Mouse (Mus musculus) ES-E14 (cell line): ENCODE results near the gene Rps6kc1. TPM values are rescaled to one million over a fixed set of nuclear protein-coding genes. Genes with fewer than 3 reads are reported as not detected.
A peak's percentile ranks its signal among the peaks of the same experiment; 100 is the strongest.

Experiments
- DNase-seq: peaks from one replicate; pipeline ENCODE4 v3.0.0-alpha.2; 2013; ENCODE audit warnings: low read depth, low spot score
- H3K27ac ChIP-seq: 2 replicates; pipeline ENCODE4 v1.5.1; 2012; ENCODE audit warnings: low read depth, mild to moderate bottlenecking, low read length, moderate library complexity, mixed read lengths; ENCODE audit not compliant: poor library complexity, insufficient read depth, severe bottlenecking
- H3K36me3 ChIP-seq: 2 replicates; pipeline ENCODE4 v1.6.1; 2012; ENCODE audit warnings: mild to moderate bottlenecking, low read length, moderate library complexity, mixed read lengths; ENCODE audit not compliant: control insufficient read depth, poor library complexity, insufficient read depth, severe bottlenecking
- H3K4me1 ChIP-seq, 2 experiments: fragments of 150-350 bp in 1 of 2; sonication (generic) in 1 of 2; 2 replicates each; pipeline ENCODE4 v1.6.1; 2012; ENCODE audit warnings: low read length in 2 of 2, mild to moderate bottlenecking in 1 of 2, mixed read lengths in 1 of 2; ENCODE audit not compliant: control insufficient read depth in 2 of 2, insufficient read depth in 2 of 2, poor library complexity in 1 of 2
- H3K4me3 ChIP-seq, 2 experiments: fragments of 150-350 bp in 1 of 2; sonication (generic) in 1 of 2; 2 replicates each; pipeline ENCODE4 v1.5.1; 2012; ENCODE audit warnings: low read length in 2 of 2, low read depth in 1 of 2, mild to moderate bottlenecking in 1 of 2, mixed read lengths in 1 of 2; ENCODE audit not compliant: insufficient read depth in 1 of 2, poor library complexity in 1 of 2, severe bottlenecking in 1 of 2
- H3K9ac ChIP-seq: 2 replicates; pipeline ENCODE4 v1.6.1; 2012; ENCODE audit warnings: low read depth, mild to moderate bottlenecking, low read length, mixed read lengths; ENCODE audit not compliant: poor library complexity, insufficient read depth, severe bottlenecking
- H3K9me3 ChIP-seq: fragments of 150-350 bp; sonication (generic); 2 replicates; pipeline ENCODE4 v1.6.1; 2012; ENCODE audit warnings: low read depth, mild to moderate bottlenecking, low read length; ENCODE audit not compliant: control insufficient read depth, insufficient read depth
- CHD2 ChIP-seq: IDR thresholded peaks from 2 replicates; pipeline ENCODE4 v1.6.1; 2014; ENCODE audit warnings: mild to moderate bottlenecking, low read depth, low read length, inconsistent platforms
- HCFC1 ChIP-seq: IDR thresholded peaks from 2 replicates; pipeline ENCODE4 v1.6.1; 2012; ENCODE audit warnings: low read length, inconsistent platforms, borderline replicate concordance; ENCODE audit not compliant: insufficient read depth
- MAFK ChIP-seq: IDR thresholded peaks from 2 replicates; pipeline ENCODE4 v1.6.1; 2014; ENCODE audit warnings: mild to moderate bottlenecking, low read depth, low read length, inconsistent platforms; ENCODE audit not compliant: insufficient read depth
- ZC3H11A ChIP-seq: IDR thresholded peaks from 2 replicates; pipeline ENCODE4 v1.6.1; 2012; ENCODE audit warnings: low read depth, mild to moderate bottlenecking, inconsistent platforms, low read length, borderline replicate concordance
- ZNF384 ChIP-seq: IDR thresholded peaks from 2 replicates; pipeline ENCODE4 v1.6.1; 2012; ENCODE audit warnings: low read depth, low read length, inconsistent platforms
- in situ Hi-C, 2 experiments: fragments of 600-800 bp; cut with MboI; formaldehyde crosslinking; loops; one replicate each; pipeline ENCODE4 v1.15.1; 2025; ENCODE audit warnings: low sequenced_read_pairs in 2 of 2, inconsistent platforms in 1 of 2; ENCODE audit not compliant: unreplicated experiment in 2 of 2
- total RNA-seq: library from RNA; depleted of rRNA; stranded (reverse); fragments of 300-350 nt; gene quantifications from 2 replicates; pipeline ENCODE4 v1.2.3, GENCODE M21; 2012

Gene Rps6kc1
- total RNA-seq, 1 experiment: 19.3 TPM

DNA sequence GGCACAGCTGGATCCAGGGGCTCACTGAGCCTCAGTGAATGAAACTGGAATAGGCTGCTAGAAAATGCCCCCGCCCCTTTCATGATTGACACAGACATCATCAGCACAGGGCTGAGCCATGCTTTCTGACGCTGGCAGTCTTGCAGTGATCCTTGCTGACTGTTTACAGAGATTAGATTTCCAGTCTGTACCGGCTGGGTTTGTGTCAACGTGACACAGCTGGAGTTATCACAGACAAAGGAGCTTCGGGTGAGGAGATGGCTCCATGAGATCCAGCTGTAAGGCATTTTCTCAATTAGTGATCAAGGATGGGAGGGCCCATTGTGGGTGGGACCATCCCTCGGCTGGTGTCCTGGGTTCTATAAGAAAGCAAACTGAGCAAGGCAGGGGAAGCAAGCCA lies 214.0 kb downstream of the Rps6kc1 start:
- Histone ChIP-seq H3K9ac (no peak overlapping the region), H3K9me3 (no peaks in the 10 kb centered on the region), H3K4me1 (peaks cover 0 to 2% of the 10 kb centered on the region in 2 experiments; a peak in 1 of 4 replicates), H3K27ac (no peak overlapping the region), H3K36me3 (no peaks in the 10 kb centered on the region), H3K4me3 (no peak overlapping the region)
- no peak for DNase-seq
- in situ Hi-C loops: no loop called here
- no peak for TF ChIP-seq ZC3H11A
- TF ChIP-seq MAFK: no peak
- no peak for TF ChIP-seq ZNF384
- no peak for TF ChIP-seq HCFC1
- TF ChIP-seq CHD2: no peak

DNA sequence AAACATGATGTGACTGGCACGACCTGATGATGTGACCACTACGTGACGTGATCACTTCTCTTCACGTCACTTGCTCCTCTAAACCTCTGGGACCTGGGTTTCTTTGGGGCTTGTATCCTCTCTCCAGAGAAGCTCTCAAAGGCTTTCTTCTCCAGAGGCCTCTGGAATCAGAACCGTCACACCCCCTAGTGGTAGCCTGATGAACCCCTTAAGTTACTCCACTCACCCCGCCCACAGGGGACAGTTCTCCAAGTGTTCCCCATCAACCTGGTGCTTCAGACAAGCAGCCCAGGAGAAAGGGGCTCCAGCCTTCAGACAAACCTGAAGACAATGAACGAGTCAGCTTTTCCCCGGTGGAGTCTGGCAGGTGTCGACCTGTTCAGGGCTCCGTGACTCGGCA lies 216.0 kb downstream of the Rps6kc1 start:
- no peak overlapping the region for H3K27ac ChIP-seq
- peak; percentile 28; the same call in 1 of the 2 replicates for TF ChIP-seq ZC3H11A
- TF ChIP-seq ZNF384: no peak
- H3K4me3 ChIP-seq: no peak overlapping the region
- no peaks in the 10 kb centered on the region for H3K36me3 ChIP-seq
- in situ Hi-C loops: no loop called here
- H3K9me3 ChIP-seq: no peaks in the 10 kb centered on the region
- no peak overlapping the region for H3K9ac ChIP-seq
- DNase-seq: peak; percentile 62
- H3K4me1 ChIP-seq: peaks cover 0 to 2% of the 10 kb centered on the region in 2 experiments; a peak in 1 of 4 replicates

DNA sequence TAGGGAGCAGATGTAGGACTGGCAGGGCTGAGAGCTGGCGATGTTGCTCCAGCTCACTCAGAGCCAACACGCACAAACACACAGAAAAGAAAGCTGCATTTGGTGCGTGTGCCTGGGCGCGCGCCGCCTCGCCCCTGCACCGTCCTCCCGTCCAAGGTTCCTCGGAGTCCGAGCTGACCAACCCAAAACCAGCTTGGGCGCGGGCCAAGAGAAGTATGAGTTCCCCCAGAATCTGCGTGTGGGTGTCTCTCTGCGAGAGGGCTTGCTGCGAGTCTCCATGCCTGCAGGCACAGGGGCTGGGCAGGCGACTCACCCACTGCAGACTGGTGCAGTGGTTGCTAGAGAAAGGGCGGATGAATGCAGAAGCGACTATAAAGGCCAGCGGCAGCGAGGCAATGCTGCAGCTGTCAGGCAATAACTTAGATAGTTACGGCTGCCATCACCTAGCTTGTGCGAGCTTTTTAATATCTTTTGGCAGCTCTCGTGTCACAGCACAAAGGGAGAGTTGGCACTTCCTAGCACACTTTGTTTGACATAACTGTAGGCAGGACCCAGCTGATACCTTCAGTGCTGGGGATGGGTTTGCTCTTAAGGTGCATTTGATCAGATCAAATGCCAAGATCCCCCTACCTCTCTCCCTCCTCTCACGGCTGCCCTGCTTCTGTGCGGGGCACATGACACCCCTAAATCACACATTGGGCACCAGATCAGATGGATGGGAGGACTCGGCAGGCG lies 220.9 kb downstream of the Rps6kc1 start:
- in situ Hi-C loops: no loop called here
- TF ChIP-seq HCFC1: no peak
- no peak for TF ChIP-seq ZC3H11A
- TF ChIP-seq MAFK: no peak
- no peak for TF ChIP-seq ZNF384
- no peak for TF ChIP-seq CHD2
- no peak overlapping the region for H3K27ac ChIP-seq
- peak overlapping the region; percentile 35 to 45 for H3K4me3 ChIP-seq
- no peak overlapping the region for H3K9ac ChIP-seq
- H3K4me1 ChIP-seq: no peaks in the 10 kb centered on the region
- DNase-seq: no peak
- no peaks in the 10 kb centered on the region for H3K9me3 ChIP-seq
- H3K36me3 ChIP-seq: no peaks in the 10 kb centered on the region

DNA sequence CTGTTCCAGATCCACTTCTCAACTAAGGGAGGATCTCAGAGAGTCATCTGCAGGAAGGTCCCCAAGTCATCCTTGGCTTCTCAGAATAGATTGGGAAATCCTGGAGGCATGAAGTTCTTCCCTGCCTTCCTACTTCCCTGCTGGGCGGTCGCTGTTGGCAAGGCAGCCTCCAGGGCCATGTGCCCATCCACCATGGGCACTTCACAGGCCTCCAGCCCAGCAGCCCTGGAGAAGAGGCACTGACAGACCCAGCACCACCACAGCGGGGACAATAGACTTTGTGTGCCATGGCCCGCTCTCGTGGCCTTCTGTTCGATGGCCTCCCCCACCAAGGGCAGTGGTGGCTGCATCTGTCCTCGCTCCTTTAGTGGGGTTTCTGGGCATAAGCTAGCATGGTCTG lies 228.5 kb downstream of the Rps6kc1 start:
- no peaks in the 10 kb centered on the region for H3K4me1 ChIP-seq
- no peak overlapping the region for H3K27ac ChIP-seq
- H3K4me3 ChIP-seq: no peak overlapping the region
- TF ChIP-seq ZC3H11A (no peak), CHD2 (no peak), MAFK (no peak), ZNF384 (no peak), HCFC1 (no peak)
- in situ Hi-C loops: no loop called here
- H3K36me3 ChIP-seq: no peaks in the 10 kb centered on the region
- H3K9me3 ChIP-seq: no peaks in the 10 kb centered on the region
- H3K9ac ChIP-seq: no peak overlapping the region
- no peak for DNase-seq
